Mouse (Mus musculus): ENCODE measurements around the gene Megf8.

DNA sequence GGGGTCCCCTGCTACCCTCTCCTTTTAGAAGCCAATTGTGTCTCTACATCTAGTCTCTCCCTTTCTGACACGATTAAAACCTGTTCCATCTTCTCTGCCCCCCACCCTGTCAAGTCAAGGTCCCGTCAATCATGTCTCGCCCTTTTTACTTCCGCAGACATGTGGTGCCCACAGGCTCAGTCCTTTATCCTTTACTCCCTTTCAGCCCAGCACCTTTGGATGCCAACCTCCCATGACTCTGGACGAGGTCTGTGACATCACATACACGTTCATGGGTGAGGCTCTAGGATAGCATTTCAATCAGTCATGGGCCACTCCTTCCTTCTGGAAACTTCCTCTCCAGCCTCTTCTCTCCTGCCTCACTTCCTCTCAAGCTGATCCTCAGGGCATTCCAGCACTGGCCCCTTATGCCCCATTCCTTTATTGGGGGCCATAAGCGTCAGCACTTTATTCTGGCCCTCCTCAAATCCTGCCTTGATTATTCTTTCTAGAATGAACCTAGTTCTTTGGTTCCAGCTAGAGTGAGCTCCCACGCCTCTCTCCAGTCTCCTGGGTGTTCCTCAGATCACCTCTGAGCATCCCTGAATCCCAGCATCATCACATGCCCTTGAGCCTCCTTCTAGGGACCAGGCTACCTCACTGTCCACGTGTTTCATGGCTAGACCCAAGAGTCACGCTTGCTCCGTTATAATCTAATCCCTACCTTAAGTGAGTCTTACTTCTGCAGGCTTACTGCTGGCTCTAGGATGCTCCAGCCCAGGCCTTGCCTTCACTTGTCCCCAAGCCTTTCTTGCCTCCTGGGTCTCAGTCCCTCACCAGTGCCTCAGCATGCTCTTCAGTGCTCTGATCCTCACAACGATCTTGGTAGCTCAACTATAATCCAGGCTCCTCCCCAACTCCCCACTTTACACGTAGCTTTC lies 61.5 kb downstream of the Megf8 start:
- TF ChIP-seq CHD2 (IDR thresholded peaks at IDR 0.05; ENCODE audit: low read depth, low read length) (no peak), ZNF384 (IDR thresholded peaks at IDR 0.05; ENCODE audit: low read depth, low read length) (no peak), MAFK (IDR thresholded peaks at IDR 0.05; ENCODE audit: insufficient read depth, low read depth, low read length) (no peak), HCFC1 (IDR thresholded peaks at IDR 0.05; ENCODE audit: borderline replicate concordance, insufficient read depth, low read length) (no peak), ZC3H11A (IDR thresholded peaks at IDR 0.05; ENCODE audit: borderline replicate concordance, low read depth, low read length) (no peak)
